Mouse (Mus musculus) myocyte (in vitro differentiated cells): ENCODE data around the gene Gm13090.

Source experiments
- CEBPB ChIP-seq: IDR thresholded peaks from 2 replicates; pipeline ENCODE4 v1.6.1; 2011; ENCODE audit warnings: mild to moderate bottlenecking, moderate library complexity; ENCODE audit not compliant: poor library complexity, insufficient read depth, severe bottlenecking
- E2F4 ChIP-seq: IDR thresholded peaks from one replicate; pipeline ENCODE4 v1.6.1; 2011; ENCODE audit warnings: mild to moderate bottlenecking, control low read depth, moderate library complexity; ENCODE audit not compliant: insufficient read depth
- MAX ChIP-seq: IDR thresholded peaks from one replicate; pipeline ENCODE4 v1.6.1; 2011; ENCODE audit warnings: low read depth, mild to moderate bottlenecking, control low read depth
- MYOD1 ChIP-seq, 3 experiments: IDR thresholded peaks; one replicate each; pipeline ENCODE4 v1.6.1; 2011; ENCODE audit warnings: control low read depth in 2 of 3, low read depth in 2 of 3, mild to moderate bottlenecking in 2 of 3, moderate library complexity in 1 of 3; ENCODE audit not compliant: insufficient read length in 2 of 3, control insufficient read depth in 1 of 3
- POLR2A ChIP-seq: IDR thresholded peaks from one replicate; pipeline ENCODE4 v1.6.1; 2011; ENCODE audit warnings: low read depth, mild to moderate bottlenecking, control low read depth, moderate library complexity; ENCODE audit not compliant: insufficient read length
- POLR2AphosphoS2 ChIP-seq: IDR thresholded peaks from one replicate; pipeline ENCODE4 v1.6.1; 2011; ENCODE audit warnings: low read depth, control low read depth; ENCODE audit not compliant: insufficient read length
- TCF12 ChIP-seq: IDR thresholded peaks from one replicate; pipeline ENCODE4 v1.6.1; 2011; ENCODE audit warnings: mild to moderate bottlenecking, control low read depth; ENCODE audit not compliant: poor library complexity, insufficient read depth, severe bottlenecking
- USF1 ChIP-seq: IDR thresholded peaks from one replicate; pipeline ENCODE4 v1.6.1; 2011; ENCODE audit warnings: low read depth, mild to moderate bottlenecking, control low read depth, moderate library complexity

GRCm38 (mm10) chr4:151096334-151097103 lies 7.1 kb downstream of the Gm13090 start:
- TF ChIP-seq POLR2A (no peak), E2F4 (no peak), MAX (no peak), TCF12 (no peak), USF1 (no peak), MYOD1 (IDR thresholded peaks at IDR 0.05; ENCODE audit: control insufficient read depth in 1 of 3, insufficient read length in 2 of 3, low read depth in 2 of 3) (no peak), POLR2AphosphoS2 (no peak), CEBPB (no peak)
